Mouse (Mus musculus) yolk sac, embryonic 10.5 days (tissue): ENCODE results near the gene Psg28.
"Not testable (repeated sequence)": the region's sequence is repeated elsewhere in the genome, so short reads cannot be mapped to it uniquely, and the experiment has no call there.

Experiments used
- DNase-seq: peaks from one replicate; pipeline ENCODE4 v3.0.0-alpha.2; 2017; ENCODE audit warnings: low spot score

The Psg28 gene

DNA sequence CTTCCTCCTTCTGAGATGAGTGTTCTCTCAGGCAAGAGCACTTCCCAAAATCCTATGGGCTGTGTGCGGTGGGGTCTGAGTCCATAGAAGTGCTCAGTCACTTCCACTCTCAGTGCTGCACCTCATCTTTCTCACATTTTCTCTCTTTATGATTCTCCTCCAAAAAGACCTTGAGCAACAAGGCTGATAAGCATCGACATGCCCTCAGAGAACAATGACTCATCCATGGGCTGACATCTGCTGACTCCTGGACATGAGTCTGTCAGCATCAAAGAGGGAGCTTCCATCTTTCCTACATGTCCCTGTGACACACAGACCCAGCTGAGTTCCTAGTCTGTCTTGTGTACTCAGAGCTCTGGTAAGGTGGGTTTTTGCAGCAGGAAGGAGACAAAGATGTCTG, at the start of gene Psg28:
Gene Psg28, minus strand, starts transcription at position 101 of the 400 bp plus-strand sequence.
- not testable (repeated sequence) for DNase-seq

DNA sequence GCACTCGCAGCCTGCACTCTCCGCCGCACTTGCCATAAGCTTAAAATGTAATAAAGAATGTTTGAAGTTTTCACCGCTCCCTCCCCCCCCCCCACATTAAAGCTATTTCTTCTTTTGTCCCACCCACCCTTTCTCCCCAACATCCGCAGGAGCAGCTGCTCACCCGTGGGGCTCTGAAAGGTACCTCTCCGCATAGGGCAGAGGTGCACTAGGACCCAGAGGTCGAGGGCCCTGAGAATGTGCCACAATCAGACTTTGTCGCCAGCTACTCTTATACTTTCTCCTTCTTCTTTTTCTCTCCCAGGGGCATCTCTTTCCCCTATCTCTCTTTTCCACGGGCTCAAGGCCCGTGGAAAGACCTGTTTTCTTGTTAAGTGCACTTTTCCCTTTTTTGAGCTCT, 28.4 kb downstream of the Psg28 start:
- DNase-seq, result no peak

DNA sequence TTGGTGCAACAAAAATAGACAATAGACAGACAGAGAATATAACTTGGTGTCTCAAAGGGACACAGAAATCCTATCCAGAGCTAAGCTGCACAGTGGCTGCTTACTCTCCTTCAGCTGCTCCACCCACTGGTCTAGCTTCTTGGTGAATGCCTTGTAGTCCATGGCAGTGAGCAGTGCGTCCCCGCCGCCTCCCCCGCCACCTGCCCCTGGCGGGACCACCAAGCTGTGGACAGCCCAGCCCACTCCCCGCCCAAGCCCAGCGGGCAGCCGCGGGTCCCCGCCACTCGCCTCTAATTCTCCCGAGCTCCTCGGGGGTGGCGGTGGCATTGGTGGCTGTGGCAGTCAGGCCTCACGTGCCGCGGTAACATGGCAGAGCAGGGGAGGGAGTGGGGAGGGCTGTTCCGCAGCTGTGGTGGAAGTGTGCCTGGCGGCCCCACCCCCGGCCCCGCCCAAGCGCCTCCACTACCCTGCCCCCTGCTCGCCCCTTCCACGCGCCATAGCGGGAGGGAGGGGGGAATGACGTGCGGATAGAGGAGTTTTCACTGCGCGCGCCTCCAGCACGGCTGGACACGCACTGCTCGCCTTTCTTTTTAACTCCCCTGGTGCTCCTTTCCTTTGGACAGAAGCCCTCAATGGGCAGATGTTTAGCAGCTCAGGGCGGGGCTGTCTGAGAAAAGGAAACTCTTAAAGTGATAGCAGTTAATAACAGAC, 29.2 kb downstream of the Psg28 start:
- DNase-seq, result peak; percentile 5

DNA sequence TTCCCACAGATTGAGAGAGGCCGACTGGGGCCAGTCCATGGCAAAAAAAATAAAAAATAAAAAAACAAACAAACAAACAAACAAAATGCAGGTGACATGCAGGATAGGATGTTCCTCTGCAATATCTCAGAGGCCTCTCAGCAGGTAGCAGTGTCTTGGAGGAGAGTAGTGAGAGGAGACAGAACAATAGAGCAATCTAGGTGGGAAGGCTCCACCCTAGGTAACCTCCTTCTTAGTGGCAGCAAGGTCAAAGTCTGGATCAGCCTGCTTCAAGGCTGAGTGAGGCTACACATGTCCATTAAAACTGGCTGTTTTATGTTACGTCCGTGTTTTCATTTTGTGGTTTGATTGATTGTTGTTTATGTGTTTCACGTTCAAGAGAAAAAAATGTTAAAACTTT, 40.4 kb downstream of the Psg28 start:
- not testable (repeated sequence) for DNase-seq

DNA sequence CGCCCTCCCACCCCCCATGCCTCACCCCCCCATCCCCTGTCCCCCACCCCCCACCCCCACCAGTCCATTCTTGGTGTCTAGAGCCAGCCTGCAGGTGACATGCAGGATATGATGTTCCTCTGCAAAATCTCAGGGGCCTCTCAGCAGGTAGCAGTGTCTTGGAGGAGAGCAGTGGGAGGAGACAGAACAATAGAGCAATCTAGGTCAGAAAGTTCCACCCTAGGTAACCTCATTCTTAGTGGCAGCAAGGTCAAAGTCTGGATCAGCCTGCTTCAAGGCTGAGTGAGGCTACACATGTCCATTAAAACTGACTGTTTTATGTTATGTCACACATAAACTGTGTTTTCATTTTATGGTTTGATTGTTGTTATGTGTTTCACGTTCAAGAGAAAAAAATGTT, 53.5 kb downstream of the Psg28 start:
- DNase-seq, result no peak
